Mouse (Mus musculus) brain, embryonic 14.5 days (tissue): ENCODE measurements around the gene Klhl22.

ENCODE experiments used
- CTCF ChIP-seq: fragments of 200-500 bp; IDR thresholded peaks from 2 replicates; pipeline ENCODE4 v1.5.1; 2012; ENCODE audit warnings: inconsistent platforms, mild to moderate bottlenecking, moderate library complexity, borderline replicate concordance; ENCODE audit not compliant: insufficient read depth, insufficient read length; ENCODE audit errors: extremely low read depth
- POLR2A ChIP-seq: fragments of 200-500 bp; IDR thresholded peaks from 2 replicates; pipeline ENCODE4 v1.6.1; 2012; ENCODE audit warnings: mild to moderate bottlenecking, inconsistent platforms, borderline replicate concordance; ENCODE audit not compliant: poor library complexity, insufficient read depth, insufficient read length, severe bottlenecking; ENCODE audit errors: extremely low read depth

DNA sequence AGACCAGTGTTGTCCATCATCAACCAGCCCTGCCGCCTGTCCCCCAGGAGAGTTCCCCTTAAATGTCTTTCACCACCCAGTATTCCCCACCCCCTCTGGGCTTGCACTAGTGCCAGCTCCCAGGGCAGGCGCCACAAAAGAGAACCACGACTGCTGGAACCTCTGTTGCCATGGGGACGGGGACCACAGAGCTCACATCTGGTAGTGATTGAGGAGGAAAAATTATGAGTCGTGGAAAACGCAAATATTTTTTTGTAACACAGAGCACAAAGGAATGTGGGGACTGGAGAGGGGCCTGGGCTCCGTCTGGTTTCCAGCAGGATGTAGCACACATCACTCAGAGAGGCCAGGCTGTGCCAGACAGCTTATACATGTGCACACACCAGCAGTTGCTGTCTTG, 50.3 kb downstream of the Klhl22 start:
- TF ChIP-seq CTCF (no peak), POLR2A (no peak)
